Mouse (Mus musculus) kidney, adult 2 months (tissue): Measurements from ENCODE around the gene Wwc1.

ENCODE experiments used
- CTCF ChIP-seq: fragments of 200-500 bp; conservative IDR thresholded peaks from 2 replicates; pipeline ENCODE4 v1.5.1; 2011; ENCODE audit warnings: low read depth, mild to moderate bottlenecking, control low read depth, low read length, moderate library complexity, mixed read lengths; ENCODE audit not compliant: insufficient read depth, insufficient read length
- POLR2A ChIP-seq: fragments of 200-500 bp; IDR thresholded peaks from one replicate; pipeline ENCODE4 v1.6.1; 2011; ENCODE audit warnings: low read depth, low read length, control low read depth

DNA sequence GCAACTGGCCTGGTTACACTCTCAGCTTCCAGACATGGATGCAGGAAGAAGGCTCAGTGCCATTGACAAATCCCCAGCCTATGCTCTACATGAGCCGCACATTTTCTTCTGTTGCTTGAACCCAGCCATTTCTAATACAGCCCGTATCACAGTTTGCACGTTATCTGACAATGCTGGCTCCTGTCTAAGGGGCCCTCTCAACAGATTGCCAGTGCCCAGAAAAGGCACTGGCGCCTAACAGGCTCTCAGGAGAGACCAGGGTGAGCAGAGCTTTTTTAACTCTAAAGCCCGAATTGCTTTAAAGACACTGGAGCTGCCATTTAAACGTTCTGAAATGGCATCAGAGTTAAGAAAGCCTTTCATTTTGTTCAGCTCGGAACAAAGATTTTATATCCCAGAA lies 114.2 kb downstream of the Wwc1 start:
- no peak for TF ChIP-seq CTCF
- no peak for TF ChIP-seq POLR2A
